In the genomic region with DNA sequence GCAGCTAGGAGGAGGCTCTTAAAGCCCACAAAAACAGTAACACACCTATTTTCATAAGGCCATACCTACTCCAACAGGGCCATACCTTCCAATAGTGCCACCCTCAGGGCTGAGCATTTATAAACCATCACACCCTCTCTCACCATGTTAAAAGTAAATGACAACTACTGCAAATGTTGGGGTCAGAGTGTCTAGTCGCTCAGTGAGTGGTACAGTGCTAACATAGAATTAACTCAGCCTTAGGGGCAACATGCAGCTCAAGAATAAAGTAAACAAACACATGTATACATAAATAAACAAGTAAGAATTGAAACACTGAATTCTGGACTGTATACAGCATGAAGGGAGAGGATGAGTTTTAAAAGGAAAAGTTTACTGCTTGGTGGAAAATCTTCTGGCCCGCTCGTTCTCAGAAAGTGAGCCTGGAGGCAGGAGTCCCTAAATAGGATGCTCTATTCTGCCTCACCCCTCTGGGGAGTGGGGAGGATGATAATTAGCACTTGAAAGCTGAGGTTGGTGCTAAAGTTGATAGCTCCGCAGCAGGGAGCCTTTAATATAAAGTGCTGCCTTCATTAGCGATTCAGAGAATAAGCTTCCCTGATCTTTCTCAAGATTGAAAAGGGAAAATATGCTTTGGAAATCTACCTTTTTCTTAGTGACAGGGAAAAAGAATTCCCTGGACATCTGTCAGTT, we compare ENCODE assay signal across 17 mouse cellular contexts.
DNase-seq lines count a peak whose midpoint lies in the region; ATAC-seq lines count a peak whose summit lies in the region.
"Had no signal": no experiment of that assay in that cellular context is flagged by ENCODE, and none has a peak within 500 bp of the region (broad histone marks: within the 10 kb centered on the region; RNA-seq: fewer than 3 reads in every experiment).

No protein-coding gene starts in this region.

- H3K4me2 ChIP-seq in forebrain, embryonic 15.5 days (replicated peaks), result no peak overlapping the region
- no peak overlapping the region for H3K4me2 ChIP-seq in midbrain, embryonic 12.5 days (replicated peaks)
- H3K4me2 ChIP-seq: kidney, embryonic 15.5 days; limb, embryonic 13.5 days; stomach, embryonic 15.5 days had no signal

- no peaks in the 10 kb centered on the region for H3K36me3 ChIP-seq in forebrain, embryonic 15.5 days
- H3K36me3 ChIP-seq in midbrain, embryonic 12.5 days, result no peaks in the 10 kb centered on the region
- H3K36me3 ChIP-seq: kidney, embryonic 15.5 days; limb, embryonic 13.5 days; stomach, embryonic 15.5 days had no signal

- peaks cover 9% of the 10 kb centered on the region for H3K4me1 ChIP-seq in forebrain, embryonic 15.5 days
- H3K4me1 ChIP-seq in midbrain, embryonic 12.5 days, result peaks cover 16% of the 10 kb centered on the region
- H3K4me1 ChIP-seq: kidney, embryonic 15.5 days; limb, embryonic 13.5 days; stomach, embryonic 15.5 days had no signal

- no peaks in the 10 kb centered on the region for H3K27me3 ChIP-seq in forebrain, embryonic 15.5 days
- no peaks in the 10 kb centered on the region for H3K27me3 ChIP-seq in midbrain, embryonic 12.5 days
- H3K27me3 ChIP-seq: kidney, embryonic 15.5 days; limb, embryonic 13.5 days; stomach, embryonic 15.5 days had no signal

- no peak overlapping the region for H3K9ac ChIP-seq in forebrain, embryonic 15.5 days (replicated peaks)
- H3K9ac ChIP-seq in midbrain, embryonic 12.5 days (replicated peaks), result no peak overlapping the region
- H3K9ac ChIP-seq: kidney, embryonic 15.5 days; limb, embryonic 13.5 days; liver, postnatal 0 days; stomach, embryonic 15.5 days had no signal

- ATAC-seq in forebrain, embryonic 15.5 days (replicated peaks), result peak; percentile 77
- peak; percentile 86 for ATAC-seq in midbrain, embryonic 12.5 days (ENCODE audit: low FRiP score, low read depth)
- no peak for ATAC-seq in erythroblast, adult 5-6 weeks (replicated peaks; ENCODE audit: low FRiP score, poor library complexity, severe bottlenecking)
- ATAC-seq: activated CD4-positive, CD25-positive, alpha-beta regulatory T cell, adult 4 months; inflammation-experienced regulatory T-cells, adult 6 months; liver, postnatal 0 days had no signal

- WGBS in forebrain, embryonic 15.5 days, result 11% methylated on average over 5 of the region's 5 CpGs
- 15% methylated on average over 5 of the region's 5 CpGs for WGBS in midbrain, embryonic 12.5 days

- H3K4me3 ChIP-seq in forebrain, embryonic 15.5 days, result no peak overlapping the region
- no peak overlapping the region for H3K4me3 ChIP-seq in midbrain, embryonic 12.5 days
- H3K4me3 ChIP-seq: kidney, embryonic 15.5 days; layer of hippocampus, adult 2 months; limb, embryonic 13.5 days; stomach, embryonic 15.5 days had no signal

- H3K9me3 ChIP-seq in forebrain, embryonic 15.5 days, result no peaks in the 10 kb centered on the region
- no peaks in the 10 kb centered on the region for H3K9me3 ChIP-seq in midbrain, embryonic 12.5 days
- H3K9me3 ChIP-seq: kidney, embryonic 15.5 days; limb, embryonic 13.5 days; stomach, embryonic 15.5 days had no signal

- H3K27ac ChIP-seq in forebrain, embryonic 15.5 days (replicated peaks), result no peak overlapping the region
- H3K27ac ChIP-seq in midbrain, embryonic 12.5 days (replicated peaks), result no peak overlapping the region
- H3K27ac ChIP-seq: kidney, embryonic 15.5 days; layer of hippocampus, adult 2 months; limb, embryonic 13.5 days; stomach, embryonic 15.5 days had no signal

- DNase-seq in retina, postnatal 1 day, result peak; percentile 4
- no peak for DNase-seq in retina, embryonic 14.5 days (ENCODE audit: low spot score)
- DNase-seq in adrenal gland, adult 8-10 months, result no peak
- no peak for DNase-seq in urinary bladder, postnatal 10 days (ENCODE audit: low spot score)
- DNase-seq in Muller cell, postnatal 12 days (ENCODE audit: inconsistent ontology term), result no peak
- DNase-seq: heart, adult 11 months; liver, postnatal 0 days; spleen, adult 18-20 months had no signal
